Mouse (Mus musculus): ENCODE measurements around the gene Nol7. TPM values are rescaled to one million over a fixed set of nuclear protein-coding genes. Genes with fewer than 3 reads are reported as not detected.

Nol7 gene
- polyA plus RNA-seq (2015; fragmentation: Nextera tagmentation; extraction: Ambion mirVana) = 155 and 160 TPM in 2 replicates

DNA sequence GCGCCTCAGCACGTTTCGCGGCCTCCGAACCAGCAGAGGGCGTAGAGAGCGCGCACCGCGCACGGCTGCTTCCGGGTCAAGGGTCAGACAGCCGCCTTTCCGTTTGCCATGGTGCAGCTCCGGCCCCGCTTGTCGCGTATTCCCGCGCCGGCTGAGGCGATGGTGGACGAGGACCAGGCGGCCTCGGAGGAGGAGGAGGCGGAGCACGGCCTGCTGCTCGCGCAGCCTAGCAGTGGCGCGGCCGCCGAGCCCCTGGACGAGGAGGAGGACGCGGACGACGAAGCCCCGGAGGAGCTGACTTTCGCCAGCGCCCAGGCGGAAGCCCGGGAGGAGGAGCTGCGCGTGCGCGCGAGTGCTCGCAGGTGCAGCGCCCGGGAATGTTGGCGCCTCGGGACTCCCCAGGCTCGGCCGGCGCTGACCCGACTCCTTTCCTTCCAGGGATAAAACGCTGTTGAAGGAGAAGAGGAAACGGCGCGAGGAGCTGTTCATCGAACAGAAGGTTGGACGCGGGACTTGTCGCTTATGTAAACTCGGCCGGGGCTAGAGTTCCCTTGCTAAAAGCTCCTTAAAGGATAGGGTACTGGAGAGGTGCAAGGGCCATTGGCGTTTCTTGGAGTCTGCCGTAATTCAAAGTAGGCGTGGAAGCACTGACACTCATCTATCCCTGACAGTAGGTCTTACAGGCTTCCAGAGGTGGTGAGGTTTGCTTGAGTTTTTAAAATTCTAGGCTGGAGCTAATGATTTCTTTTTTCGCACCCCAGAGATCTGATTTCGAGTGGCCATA, at the start of gene Nol7:
TSS of gene Nol7 (plus strand) at position 94 of the 784 bp plus-strand sequence.
- no peaks in the 10 kb centered on the region for H3K9me3 ChIP-seq
- H3K4me2 ChIP-seq = peak within 1 kb of the TSS; percentile 78
- H3K36me3 ChIP-seq (replicated peaks) = peaks cover 25% of the 10 kb centered on the region; the same call in 1 of the 2 replicates
- peaks cover 16% of the 10 kb centered on the region for H3K4me1 ChIP-seq
- peak within 1 kb of the TSS; percentile 97 for H3K9ac ChIP-seq
- ATAC-seq (replicated peaks) = peak; percentile 93
- H3K4me3 ChIP-seq = peak within 1 kb of the TSS; percentile 72
- peak within 1 kb of the TSS; percentile 96 for H3K27ac ChIP-seq
- H3K27me3 ChIP-seq (replicated peaks) = no peaks in the 10 kb centered on the region
- 2% methylated on average over 72 of the region's 72 CpGs for WGBS

DNA sequence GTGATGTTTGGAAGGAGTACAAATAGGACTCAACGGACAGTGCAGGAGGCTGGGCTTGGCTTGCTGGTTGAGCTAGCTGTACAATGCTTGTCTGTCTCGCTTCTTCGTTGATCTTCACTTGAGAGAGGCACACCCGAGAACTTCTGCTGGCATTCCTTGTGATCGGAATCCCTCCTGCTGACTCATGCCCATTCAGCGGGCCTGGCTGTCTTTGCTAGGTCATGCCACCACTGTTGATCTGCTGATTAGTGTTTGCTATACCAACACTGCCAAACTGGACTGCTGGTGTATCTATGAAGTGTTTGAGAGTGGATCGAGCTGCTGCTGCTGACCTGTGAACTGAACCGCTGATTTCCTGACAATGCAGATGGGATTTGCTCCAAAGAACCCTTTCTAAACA, 48.8 kb upstream of the Nol7 start:
- no peak overlapping the region for H3K9ac ChIP-seq

DNA sequence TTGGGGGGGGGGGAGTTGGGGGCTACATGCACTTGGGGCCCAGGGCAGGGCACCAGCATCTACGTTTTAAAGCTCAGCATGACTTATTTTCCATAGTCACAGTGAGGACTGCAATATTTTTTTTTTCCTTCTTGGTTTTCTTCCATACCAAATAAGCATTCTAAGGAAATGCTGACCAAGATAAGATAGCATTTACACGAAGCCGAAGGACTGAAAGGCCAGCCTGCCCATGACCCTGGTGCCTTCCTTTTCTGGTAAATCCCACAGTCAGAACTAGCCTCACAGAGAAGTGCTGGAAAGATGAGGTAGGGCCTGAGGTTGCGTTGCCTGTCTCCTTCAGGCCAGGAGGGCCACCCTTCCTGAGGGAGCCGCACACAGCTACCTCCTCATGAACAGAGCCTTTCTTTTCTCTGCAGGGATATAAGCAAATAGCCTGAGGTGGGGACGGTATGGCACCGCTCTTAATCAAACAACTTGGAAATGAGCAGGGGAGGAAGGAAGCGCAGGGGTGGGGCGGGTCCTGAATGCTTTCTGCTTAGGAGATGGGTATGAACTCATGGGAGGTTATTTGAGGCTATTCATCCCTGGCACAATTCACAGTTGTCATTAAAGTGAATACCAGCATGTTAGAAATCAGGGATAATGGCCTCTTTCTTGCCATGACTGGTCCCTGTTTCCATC, 47.6 kb upstream of the Nol7 start:
- no peak for ATAC-seq (replicated peaks)
- no peak overlapping the region for H3K27ac ChIP-seq
- WGBS = 84% methylated on average over 9 of the region's 9 CpGs
- H3K4me1 ChIP-seq = no peaks in the 10 kb centered on the region
- H3K36me3 ChIP-seq (replicated peaks) = no peaks in the 10 kb centered on the region
- no peak overlapping the region for H3K4me2 ChIP-seq
- H3K9me3 ChIP-seq = no peaks in the 10 kb centered on the region
- no peaks in the 10 kb centered on the region for H3K27me3 ChIP-seq (replicated peaks)
- no peak overlapping the region for H3K9ac ChIP-seq
- H3K4me3 ChIP-seq = no peak overlapping the region

More for the DNA sequence above, 48.8 kb upstream of the Nol7 start:
- Histone ChIP-seq H3K4me3 (no peak overlapping the region), H3K27me3 (replicated peaks) (no peaks in the 10 kb centered on the region), H3K4me2 (no peak overlapping the region), H3K4me1 (no peaks in the 10 kb centered on the region), H3K27ac (no peak overlapping the region), H3K9me3 (no peaks in the 10 kb centered on the region), H3K36me3 (replicated peaks) (no peaks in the 10 kb centered on the region)
- 85% methylated on average over 8 of the region's 8 CpGs for WGBS
- ATAC-seq (replicated peaks) = no peak

DNA sequence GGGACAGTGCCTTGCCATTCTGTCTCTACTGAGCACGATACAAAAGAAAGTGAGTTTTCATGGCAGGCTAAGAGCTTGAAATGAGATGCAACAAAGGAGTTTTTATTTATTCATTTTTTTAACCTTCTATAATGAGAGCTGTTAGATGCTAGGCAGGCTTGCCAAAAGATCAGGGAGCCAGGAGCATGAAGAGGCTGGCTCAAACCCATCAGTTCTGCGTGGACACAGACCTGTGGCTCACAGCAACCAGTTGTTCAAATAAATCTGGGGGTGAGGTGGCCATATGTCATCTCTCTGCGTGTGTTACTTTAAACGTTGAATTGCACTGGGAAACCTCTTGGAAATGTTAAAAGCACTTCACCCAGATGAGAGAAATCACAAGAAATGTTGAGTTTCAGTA, 44.8 kb upstream of the Nol7 start:
- Histone ChIP-seq H3K27me3 (replicated peaks) (no peaks in the 10 kb centered on the region), H3K9ac (no peak overlapping the region), H3K4me1 (no peaks in the 10 kb centered on the region), H3K4me3 (no peak overlapping the region), H3K9me3 (no peaks in the 10 kb centered on the region), H3K36me3 (replicated peaks) (no peaks in the 10 kb centered on the region), H3K4me2 (no peak overlapping the region), H3K27ac (no peak overlapping the region)
- no peak for ATAC-seq (replicated peaks)
- 65% methylated on average over 4 of the region's 4 CpGs for WGBS

DNA sequence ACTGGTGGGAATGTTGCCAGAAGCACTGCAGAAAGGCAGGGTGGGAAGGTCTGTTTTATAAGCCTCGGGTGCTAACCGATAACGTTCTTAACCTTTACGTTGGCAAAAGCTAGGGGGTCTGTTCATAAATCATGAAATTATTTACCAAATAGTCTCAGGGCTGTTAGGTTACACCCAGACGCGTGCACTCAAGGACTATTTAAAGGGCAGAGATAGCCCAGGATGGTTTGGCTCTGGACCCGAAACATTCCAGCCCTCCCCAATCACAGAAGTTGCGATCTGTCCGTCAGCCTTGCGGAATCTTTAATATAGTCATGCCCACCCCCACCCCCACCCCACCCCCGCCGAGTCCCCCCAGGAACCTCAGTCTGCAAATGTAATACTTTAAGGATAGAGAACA, 43.8 kb upstream of the Nol7 start:
- Histone ChIP-seq H3K9me3 (no peaks in the 10 kb centered on the region), H3K4me2 (no peak overlapping the region), H3K9ac (no peak overlapping the region), H3K27me3 (replicated peaks) (no peaks in the 10 kb centered on the region), H3K4me1 (no peaks in the 10 kb centered on the region), H3K4me3 (no peak overlapping the region), H3K36me3 (replicated peaks) (no peaks in the 10 kb centered on the region), H3K27ac (no peak overlapping the region)
- 83% methylated on average over 12 of the region's 12 CpGs for WGBS
- ATAC-seq (replicated peaks) = no peak

DNA sequence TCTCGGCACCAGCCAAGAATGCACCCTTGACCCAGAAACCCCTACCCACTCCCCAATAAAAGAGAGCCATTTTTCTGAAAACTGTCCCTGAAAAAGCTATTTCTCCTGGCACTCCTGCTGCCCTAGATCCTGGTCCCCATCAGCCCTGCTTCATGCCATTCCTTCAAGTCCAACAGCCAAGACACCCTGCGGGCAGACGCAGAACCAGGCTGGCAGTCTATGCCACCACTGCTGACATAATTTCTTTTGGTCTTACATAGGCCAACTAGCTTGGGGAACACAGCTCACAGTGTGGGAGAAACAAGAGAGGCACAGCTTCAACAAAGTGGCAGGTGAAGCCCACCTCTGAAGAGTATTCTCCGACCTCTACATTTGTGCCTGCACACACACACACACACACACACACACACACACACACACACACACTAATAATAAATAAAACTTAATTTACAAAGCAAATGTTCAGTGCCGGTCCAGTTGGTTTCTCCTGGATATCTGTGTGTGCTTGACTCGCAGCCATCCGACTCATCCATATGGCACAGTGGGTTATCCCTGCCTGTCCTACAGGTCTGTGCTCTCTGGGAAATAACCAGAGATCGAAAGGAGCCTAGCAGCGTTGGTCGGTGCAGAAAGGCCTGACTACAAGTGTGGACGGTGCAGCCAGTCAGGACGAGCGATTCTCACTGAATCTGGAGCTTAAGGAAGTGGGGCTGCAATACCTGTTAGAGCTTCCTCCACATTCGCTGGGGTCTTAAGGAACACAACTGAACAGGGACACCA, 41.7 kb upstream of the Nol7 start:
- WGBS = 90% methylated on average over 14 of the region's 14 CpGs
- Histone ChIP-seq H3K4me3 (no peak overlapping the region), H3K36me3 (replicated peaks) (no peaks in the 10 kb centered on the region), H3K27me3 (replicated peaks) (no peaks in the 10 kb centered on the region), H3K9ac (no peak overlapping the region), H3K27ac (no peak overlapping the region), H3K9me3 (no peaks in the 10 kb centered on the region), H3K4me1 (no peaks in the 10 kb centered on the region), H3K4me2 (no peak overlapping the region)
- no peak for ATAC-seq (replicated peaks)

DNA sequence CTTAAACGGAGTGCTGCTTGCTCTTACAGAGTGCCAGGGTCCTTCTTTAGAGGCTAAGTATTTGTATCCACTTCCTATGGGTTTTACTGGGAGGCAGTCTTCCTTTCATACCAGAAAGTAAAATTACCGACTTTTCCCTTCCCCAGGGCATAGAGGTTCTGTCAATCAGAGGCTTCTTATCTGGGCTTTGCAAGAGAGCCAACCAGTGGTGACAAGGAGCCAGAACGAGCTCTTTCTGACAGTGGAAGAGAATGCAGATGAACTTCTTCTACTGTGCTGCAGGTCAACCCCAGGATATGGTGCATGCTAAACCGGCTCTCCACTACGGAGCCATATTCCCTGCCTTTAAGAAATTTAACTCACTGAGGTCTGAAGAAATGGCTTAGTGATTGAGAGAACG, 37.7 kb upstream of the Nol7 start:
- Histone ChIP-seq H3K9me3 (no peaks in the 10 kb centered on the region), H3K4me3 (no peak overlapping the region), H3K4me1 (peaks cover 5% of the 10 kb centered on the region; the same call in 1 of the 2 replicates), H3K27me3 (replicated peaks) (no peaks in the 10 kb centered on the region), H3K27ac (no peak overlapping the region), H3K36me3 (replicated peaks) (no peaks in the 10 kb centered on the region), H3K9ac (no peak overlapping the region), H3K4me2 (no peak overlapping the region)
- ATAC-seq (replicated peaks) = no peak
- WGBS = 61% methylated on average over 6 of the region's 6 CpGs

DNA sequence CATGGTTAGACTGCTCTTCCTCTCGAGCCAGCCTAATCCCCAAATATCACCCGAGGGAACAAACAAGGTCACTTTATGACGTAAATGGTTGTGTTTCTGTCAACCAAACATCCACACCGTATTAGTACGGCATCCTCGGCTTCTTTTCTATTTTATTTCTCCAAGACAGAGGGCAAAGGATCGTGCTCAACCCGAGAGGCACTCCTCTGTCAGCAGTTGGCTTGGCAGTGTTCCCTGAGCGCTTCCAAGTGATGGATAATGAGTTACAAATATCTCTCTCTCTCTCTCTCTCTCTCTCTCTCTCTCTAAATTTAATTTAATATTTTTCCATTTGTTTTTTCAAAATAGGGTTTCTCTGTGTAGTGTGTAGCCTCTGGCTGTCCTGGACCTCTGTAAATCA, 35.8 kb upstream of the Nol7 start:
- no peak overlapping the region for H3K4me2 ChIP-seq
- H3K9me3 ChIP-seq = no peaks in the 10 kb centered on the region
- no peak for ATAC-seq (replicated peaks)
- no peak overlapping the region for H3K27ac ChIP-seq
- H3K4me3 ChIP-seq = no peak overlapping the region
- H3K4me1 ChIP-seq = peaks cover 16% of the 10 kb centered on the region
- H3K9ac ChIP-seq = no peak overlapping the region
- WGBS = 68% methylated on average over 9 of the region's 9 CpGs
- H3K27me3 ChIP-seq (replicated peaks) = no peaks in the 10 kb centered on the region
- H3K36me3 ChIP-seq (replicated peaks) = no peaks in the 10 kb centered on the region

DNA sequence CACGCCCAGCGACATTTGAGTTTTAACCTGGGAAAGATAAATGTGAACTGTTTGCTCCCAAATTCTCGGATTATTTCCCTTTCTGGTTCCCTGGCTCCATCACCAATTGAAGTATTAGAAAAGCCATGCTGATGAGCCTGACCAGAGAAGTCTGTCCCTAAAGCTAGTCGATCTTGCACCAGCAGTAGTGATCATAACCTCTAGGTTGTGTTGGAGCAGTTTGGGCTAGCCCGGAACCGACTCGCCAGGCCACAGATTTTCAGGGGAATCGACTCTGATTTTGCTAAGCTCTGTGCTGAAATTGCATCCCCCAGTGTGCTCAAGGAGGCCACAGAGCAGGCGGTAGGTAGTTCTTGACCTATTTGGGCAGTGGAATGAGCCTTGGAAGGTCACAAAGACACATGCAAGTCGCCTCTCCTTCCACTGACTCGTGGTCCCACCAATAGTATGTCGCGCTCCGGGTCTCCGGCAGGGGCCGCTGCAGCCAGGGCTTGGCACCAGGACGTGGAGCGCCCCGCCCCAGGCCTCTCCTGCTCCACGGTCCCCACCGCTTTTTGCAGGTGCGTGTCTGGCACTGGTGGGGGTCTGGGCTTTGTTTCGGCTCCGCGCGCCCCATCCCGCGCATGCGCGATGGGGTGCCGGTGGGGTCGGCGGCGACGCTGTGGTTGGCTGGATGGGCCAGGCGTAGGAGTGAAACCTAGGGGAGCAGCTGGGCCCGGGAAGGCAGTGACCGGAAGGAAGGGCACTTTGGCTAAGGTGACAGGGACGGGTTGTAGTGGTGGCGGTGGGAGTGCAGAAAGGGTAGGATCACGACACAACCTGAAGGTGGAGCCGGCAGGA, 33.0 kb upstream of the Nol7 start, which contains the start of gene Sirt5:
TSS of gene Sirt5 (plus strand) at position 512 of the 840 bp plus-strand sequence.
- peaks cover 16% of the 10 kb centered on the region for H3K4me1 ChIP-seq
- H3K9ac ChIP-seq = peak within 1 kb of the TSS; percentile 71
- peak; percentile 95 for ATAC-seq (replicated peaks)
- peak within 1 kb of the TSS; percentile 81 for H3K4me2 ChIP-seq
- peak within 1 kb of the TSS; percentile 78 for H3K27ac ChIP-seq
- no peaks in the 10 kb centered on the region for H3K36me3 ChIP-seq (replicated peaks)
- H3K4me3 ChIP-seq = peak within 1 kb of the TSS; percentile 67
- H3K27me3 ChIP-seq (replicated peaks) = no peaks in the 10 kb centered on the region
- H3K9me3 ChIP-seq = no peaks in the 10 kb centered on the region
- WGBS = 15% methylated on average over 42 of the region's 42 CpGs

DNA sequence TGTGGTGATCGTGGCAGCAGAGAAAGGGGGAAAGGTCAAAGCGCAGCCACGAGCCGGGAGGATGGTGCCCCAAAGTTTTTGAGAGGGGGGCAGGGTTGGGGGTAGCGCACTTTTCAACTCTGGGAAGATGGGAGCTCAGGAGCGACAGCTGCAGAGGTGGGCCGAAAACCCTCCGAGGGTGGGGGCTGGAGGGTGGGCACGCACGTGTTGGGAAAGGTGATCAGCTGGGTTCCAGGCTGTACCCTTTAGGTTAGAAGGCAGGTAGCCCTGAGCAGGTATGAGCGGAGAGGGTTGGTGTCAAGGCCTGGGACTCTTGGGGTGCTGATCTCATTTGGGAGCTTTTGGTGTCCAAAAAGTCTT, 32.4 kb upstream of the Nol7 start:
- H3K9me3 ChIP-seq = no peaks in the 10 kb centered on the region
- ATAC-seq (replicated peaks) = peak; percentile 68
- H3K9ac ChIP-seq = peak overlapping the region; percentile 71
- 9% methylated on average over 11 of the region's 11 CpGs for WGBS
- H3K4me2 ChIP-seq = peak overlapping the region; percentile 81
- H3K27me3 ChIP-seq (replicated peaks) = no peaks in the 10 kb centered on the region
- H3K36me3 ChIP-seq (replicated peaks) = no peaks in the 10 kb centered on the region
- H3K4me1 ChIP-seq = peaks cover 16% of the 10 kb centered on the region
- peak overlapping the region; percentile 67 for H3K4me3 ChIP-seq
- H3K27ac ChIP-seq = peak overlapping the region; percentile 78

DNA sequence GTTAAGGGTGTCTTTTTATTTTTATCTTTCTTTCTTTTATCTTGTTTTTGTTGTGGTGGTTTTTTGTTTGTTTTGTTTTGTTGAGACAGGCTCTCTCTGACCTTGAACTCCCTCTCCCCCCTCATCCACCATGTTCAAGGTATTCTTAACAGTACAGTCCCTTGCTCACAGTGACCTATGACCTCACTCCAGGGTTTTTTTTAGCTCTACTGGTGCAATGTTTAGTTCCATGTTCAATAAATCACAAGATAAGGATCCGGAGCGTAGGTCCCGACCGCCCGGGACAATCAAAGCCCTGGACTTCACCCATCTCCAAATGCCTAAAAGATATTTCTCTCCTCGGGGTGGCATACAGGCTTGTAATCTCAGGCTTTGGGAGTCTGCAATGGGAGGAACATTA, 28.1 kb upstream of the Nol7 start:
- H3K9ac ChIP-seq = no peak overlapping the region
- H3K36me3 ChIP-seq (replicated peaks) = peaks cover 21% of the 10 kb centered on the region
- H3K4me1 ChIP-seq = peaks cover 12% of the 10 kb centered on the region
- no peak for ATAC-seq (replicated peaks)
- no peaks in the 10 kb centered on the region for H3K9me3 ChIP-seq
- 97% methylated on average over 6 of the region's 6 CpGs for WGBS
- no peak overlapping the region for H3K4me3 ChIP-seq
- no peak overlapping the region for H3K4me2 ChIP-seq
- H3K27me3 ChIP-seq (replicated peaks) = no peaks in the 10 kb centered on the region
- no peak overlapping the region for H3K27ac ChIP-seq
